Comparison of ENCODE assay signal across 18 mouse cellular contexts in genomic region chr16:18430641-18431212, GRCm38 (mm10). TPM values are rescaled to one million over a fixed set of nuclear protein-coding genes. Genes with fewer than 3 reads are reported as not detected.
DNase-seq lines count a peak whose midpoint lies in the region; ATAC-seq and TF ChIP-seq lines count a peak whose summit lies in the region.
"Had no signal": no experiment of that assay in that cellular context is flagged by ENCODE, and none has a peak within 500 bp of the region (broad histone marks: within the 10 kb centered on the region; RNA-seq: fewer than 3 reads in every experiment).

No protein-coding gene starts in this region.

- 36% methylated on average over 8 of the region's 8 CpGs for WGBS in liver, embryonic 16.5 days (ENCODE audit: insufficient replicate concordance)
- WGBS in forebrain, embryonic 14.5 days, result 84% methylated on average over 8 of the region's 8 CpGs
- WGBS in kidney, adult 2 months, result 85% methylated on average over 8 of the region's 8 CpGs

- DNase-seq in MEL-GATA-1-ER (ENCODE audit: extremely low read depth, low read depth) (peak; percentile 68), liver (peak; percentile 50)
- no peak for DNase-seq in forebrain, embryonic 14.5 days (ENCODE audit: low spot score)
- DNase-seq in kidney, adult 2 months, result no peak
- no peak for DNase-seq in neural tube, embryonic 10.5 days (ENCODE audit: extremely low spot score, low spot score)
- DNase-seq: cerebellum, adult 11-12 months; cerebellum, postnatal 36 days; kidney, adult 11 months; layer of hippocampus, postnatal 36 days; lung, adult 2 months; retina, postnatal 1 day had no signal

- H3K36me3 ChIP-seq in erythroblast, embryonic 14.5 days (ENCODE audit: control insufficient read depth), result peaks cover 82% of the 10 kb centered on the region
- peaks cover 23% of the 10 kb centered on the region for H3K36me3 ChIP-seq in liver, embryonic 16.5 days (ENCODE audit: control insufficient read depth, insufficient read depth)
- H3K36me3 ChIP-seq in forebrain, embryonic 14.5 days (ENCODE audit: control insufficient read depth, insufficient read depth, low read length), result no peaks in the 10 kb centered on the region
- no peaks in the 10 kb centered on the region for H3K36me3 ChIP-seq in kidney, adult 2 months (ENCODE audit: control insufficient read depth, insufficient read depth, low read length)

- ATAC-seq in erythroblast, adult 5-6 weeks (replicated peaks; ENCODE audit: low FRiP score, poor library complexity, severe bottlenecking), result no peak
- no peak for ATAC-seq in liver, embryonic 16.5 days (ENCODE audit: low read depth)
- ATAC-seq in forebrain, embryonic 14.5 days, result no peak

- no peak for TF ChIP-seq POLR2A in kidney, adult 2 months (IDR thresholded peaks at IDR 0.05; ENCODE audit: low read depth, low read length)

- no peaks in the 10 kb centered on the region for H3K27me3 ChIP-seq in erythroblast, embryonic 14.5 days (ENCODE audit: control insufficient read depth)
- H3K27me3 ChIP-seq in liver, embryonic 16.5 days (ENCODE audit: control insufficient read depth, insufficient read depth, low read depth, low read length), result no peaks in the 10 kb centered on the region
- H3K27me3 ChIP-seq in forebrain, embryonic 14.5 days (replicated peaks; ENCODE audit: control insufficient read depth, insufficient read depth, low read length), result no peaks in the 10 kb centered on the region
- no peaks in the 10 kb centered on the region for H3K27me3 ChIP-seq in kidney, adult 2 months (replicated peaks; ENCODE audit: control insufficient read depth, insufficient read depth, low read length)
- H3K27me3 ChIP-seq: CH12.LX; embryonic facial prominence, embryonic 12.5 days; heart, embryonic 15.5 days had no signal

- H3K9ac ChIP-seq in liver, embryonic 16.5 days (ENCODE audit: low read depth, low read length), result peak overlapping the region; percentile 81
- no peak overlapping the region for H3K9ac ChIP-seq in forebrain, embryonic 14.5 days (ENCODE audit: low read length)
- H3K9ac ChIP-seq: embryonic facial prominence, embryonic 12.5 days; heart, embryonic 15.5 days had no signal

- H3K27ac ChIP-seq in liver, embryonic 16.5 days (ENCODE audit: low read length), result peak overlapping the region; percentile 99
- no peak overlapping the region for H3K27ac ChIP-seq in forebrain, embryonic 14.5 days (ENCODE audit: low read depth, low read length)
- H3K27ac ChIP-seq in kidney, adult 2 months (ENCODE audit: insufficient read depth, low read depth, low read length), result no peak overlapping the region
- H3K27ac ChIP-seq: embryonic facial prominence, embryonic 12.5 days; heart, embryonic 15.5 days; kidney, postnatal 0 days had no signal

- peaks cover 71% of the 10 kb centered on the region for H3K4me1 ChIP-seq in erythroblast, embryonic 14.5 days (ENCODE audit: control insufficient read depth)
- H3K4me1 ChIP-seq in liver, embryonic 16.5 days (ENCODE audit: control insufficient read depth, low read depth, low read length), result peaks cover 35% of the 10 kb centered on the region
- peaks cover 4% of the 10 kb centered on the region for H3K4me1 ChIP-seq in forebrain, embryonic 14.5 days (ENCODE audit: control insufficient read depth, insufficient read depth, low read length)
- no peaks in the 10 kb centered on the region for H3K4me1 ChIP-seq in kidney, adult 2 months (ENCODE audit: control insufficient read depth, insufficient read depth, low read length)

- peak overlapping the region; percentile 89 for H3K4me2 ChIP-seq in liver, embryonic 16.5 days (ENCODE audit: low read depth, low read length)
- no peak overlapping the region for H3K4me2 ChIP-seq in forebrain, embryonic 14.5 days (ENCODE audit: low read length)
- H3K4me2 ChIP-seq: embryonic facial prominence, embryonic 12.5 days; heart, embryonic 15.5 days had no signal

- H3K4me3 ChIP-seq in erythroblast, embryonic 14.5 days (replicated peaks), result peak overlapping the region; percentile 89
- H3K4me3 ChIP-seq in liver, embryonic 16.5 days (ENCODE audit: low read depth, low read length), result peak overlapping the region; percentile 93
- H3K4me3 ChIP-seq in forebrain, embryonic 14.5 days (ENCODE audit: low read depth, low read length), result no peak overlapping the region
- H3K4me3 ChIP-seq in kidney, adult 2 months (ENCODE audit: insufficient read depth, low read depth, low read length), result no peak overlapping the region
- H3K4me3 ChIP-seq: embryonic facial prominence, embryonic 12.5 days; heart, embryonic 15.5 days had no signal

- H3K9me3 ChIP-seq in erythroblast, embryonic 14.5 days (ENCODE audit: control insufficient read depth, low read length), result no peaks in the 10 kb centered on the region
- no peaks in the 10 kb centered on the region for H3K9me3 ChIP-seq in liver, embryonic 16.5 days (replicated peaks; ENCODE audit: control insufficient read depth, low read length)
- no peaks in the 10 kb centered on the region for H3K9me3 ChIP-seq in forebrain, embryonic 14.5 days (replicated peaks; ENCODE audit: control insufficient read depth, low read length)
- H3K9me3 ChIP-seq: embryonic facial prominence, embryonic 12.5 days; heart, embryonic 15.5 days had no signal

- no peak; the same call in 1 of the 2 replicates for TF ChIP-seq CTCF in kidney, adult 2 months (conservative IDR thresholded peaks at IDR 0.05; ENCODE audit: insufficient read depth, insufficient read length, low read depth, low read length)

RNA-seq across cellular contexts. Expression of gene Comt, which starts 4.1 kb away (rescaled TPM):
- polyA plus RNA-seq in erythroblast, embryonic 14.5 days (2012), result 7.4 and 19.9 TPM in 2 replicates
- 27.9 and 29.9 TPM in 2 replicates for total RNA-seq in erythroblast, adult 5-6 weeks (2015; ENCODE audit: low replicate concordance)
- total RNA-seq in erythroblast, adult 5-6 weeks (2017; ENCODE audit: low replicate concordance), result 26.8 and 29.1 TPM in 2 replicates
- polyA plus RNA-seq in liver, embryonic 16.5 days (2015; fragmentation: Nextera tagmentation; extraction: Ambion mirVana), result 85.1 and 86.9 TPM in 2 replicates
- polyA plus RNA-seq in forebrain, embryonic 14.5 days (2014; fragmentation: Nextera tagmentation; extraction: Ambion mirVana), result 54.6 and 71.9 TPM in 2 replicates
- 519 and 582 TPM in 2 replicates for polyA plus RNA-seq in kidney, adult 2 months (2012; rRNA removed)

RNA-seq across cellular contexts. Expression of gene Txnrd2, which starts 4.5 kb away (rescaled TPM):
- polyA plus RNA-seq in erythroblast, embryonic 14.5 days (2012), result 16.0 and 18.6 TPM in 2 replicates
- total RNA-seq in erythroblast, adult 5-6 weeks (2015; ENCODE audit: low replicate concordance), result 274 and 358 TPM in 2 replicates
- total RNA-seq in erythroblast, adult 5-6 weeks (2017; ENCODE audit: low replicate concordance), result 493 and 499 TPM in 2 replicates
- 98.3 and 106 TPM in 2 replicates for polyA plus RNA-seq in liver, embryonic 16.5 days (2015; fragmentation: Nextera tagmentation; extraction: Ambion mirVana)
- polyA plus RNA-seq in forebrain, embryonic 14.5 days (2014; fragmentation: Nextera tagmentation; extraction: Ambion mirVana), result 22.0 and 23.5 TPM in 2 replicates
- polyA plus RNA-seq in kidney, adult 2 months (2012; rRNA removed), result 35.2 and 39.1 TPM in 2 replicates

Comparison
In these comparisons a context has a peak if more than half of its experiments do, and no peak if none do; other contexts are left out.
1. H3K4me3 ChIP-seq: peak in erythroblast, embryonic 14.5 days (single experiment) and liver, embryonic 16.5 days (single experiment); none in forebrain, embryonic 14.5 days (single experiment) and kidney, adult 2 months (single experiment).
2. DNase-seq: peak in MEL-GATA-1-ER (single experiment) and liver (single experiment); none in forebrain, embryonic 14.5 days (single experiment), kidney, adult 2 months (single experiment) and neural tube, embryonic 10.5 days (single experiment).